Mouse (Mus musculus) embryo, embryonic 11 days (tissue): ENCODE results near the gene Ext2.

Experiments used
- DNase-seq: peaks from one replicate; pipeline ENCODE4 v3.0.0-alpha.2; 2015

Gene Ext2

GRCm38 (mm10) chr2:93805523-93805922 lies 16.8 kb downstream of the Ext2 start:
- DNase-seq = no peak

DNA sequence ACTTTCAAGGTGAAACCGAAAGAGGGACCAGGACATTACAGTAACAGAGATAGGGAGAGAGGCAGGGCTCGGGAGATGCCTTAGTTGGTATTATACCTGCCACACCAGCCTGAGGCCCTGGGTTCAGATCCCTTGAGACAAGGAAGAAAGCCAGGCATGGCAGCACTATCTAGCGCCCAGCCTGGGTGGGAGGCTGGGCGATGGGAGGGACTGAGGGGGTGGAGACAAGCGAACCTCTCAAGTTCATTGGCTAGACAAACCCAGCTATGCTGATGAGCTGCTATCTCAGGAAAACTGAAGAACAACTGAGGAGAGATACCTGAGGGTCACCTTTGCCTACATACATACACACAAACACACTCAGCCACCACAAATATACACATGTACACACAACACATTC lies 17.3 kb downstream of the Ext2 start:
- no peak for DNase-seq

GRCm38 (mm10) chr2:93802947-93803346 lies 19.4 kb downstream of the Ext2 start:
- DNase-seq = no peak

DNA sequence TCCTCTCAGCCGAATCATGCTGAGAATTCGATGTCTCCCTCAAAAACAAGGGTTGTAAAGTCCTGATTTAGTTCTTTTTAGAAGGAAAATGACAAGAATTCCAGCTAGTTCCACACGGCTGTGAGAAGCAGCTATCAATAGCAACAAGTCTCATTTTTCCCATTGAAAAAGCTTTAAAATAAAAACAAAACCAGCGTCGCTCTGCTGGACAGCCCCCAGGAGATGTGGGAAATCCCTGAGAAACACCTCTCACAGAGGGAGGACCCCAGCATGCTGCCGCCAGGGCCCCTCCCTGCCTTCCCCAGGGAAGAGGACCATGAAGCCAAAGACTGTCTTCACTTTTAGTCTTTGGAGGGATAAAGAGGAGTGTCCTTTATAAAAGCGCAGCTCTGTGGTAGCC lies 21.3 kb downstream of the Ext2 start:
- DNase-seq = no peak

GRCm38 (mm10) chr2:93797162-93797795 lies 25.1 kb downstream of the Ext2 start:
- DNase-seq = no peak

- no peak for DNase-seq
Observed at GRCm38 (mm10) chr2:93794375-93794774, 28.0 kb downstream of the Ext2 start.

GRCm38 (mm10) chr2:93791516-93792499 lies 30.6 kb downstream of the Ext2 start:
- peak; percentile 31 for DNase-seq

- DNase-seq = no peak
Observed at GRCm38 (mm10) chr2:93790798-93791345, 31.5 kb downstream of the Ext2 start.

DNA sequence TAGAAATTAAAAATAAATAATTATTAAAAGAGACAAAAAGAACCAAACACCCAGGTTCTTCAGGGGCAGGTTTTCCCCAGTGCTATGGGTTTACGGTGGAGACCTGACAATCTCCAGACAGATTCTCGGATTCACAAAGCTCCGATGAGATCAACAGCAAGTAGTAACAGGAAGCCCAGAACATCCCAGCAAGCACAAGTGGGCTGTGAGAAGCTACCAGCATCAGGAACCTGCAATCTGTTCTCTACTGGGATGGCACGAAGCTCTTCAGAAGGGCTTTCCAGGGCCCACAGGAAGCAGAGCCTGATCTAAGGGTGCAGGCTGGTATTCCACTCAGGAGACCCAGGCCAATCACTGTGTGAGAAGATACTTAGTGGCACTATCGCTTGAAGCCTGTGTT lies 33.8 kb downstream of the Ext2 start:
- no peak for DNase-seq

DNA sequence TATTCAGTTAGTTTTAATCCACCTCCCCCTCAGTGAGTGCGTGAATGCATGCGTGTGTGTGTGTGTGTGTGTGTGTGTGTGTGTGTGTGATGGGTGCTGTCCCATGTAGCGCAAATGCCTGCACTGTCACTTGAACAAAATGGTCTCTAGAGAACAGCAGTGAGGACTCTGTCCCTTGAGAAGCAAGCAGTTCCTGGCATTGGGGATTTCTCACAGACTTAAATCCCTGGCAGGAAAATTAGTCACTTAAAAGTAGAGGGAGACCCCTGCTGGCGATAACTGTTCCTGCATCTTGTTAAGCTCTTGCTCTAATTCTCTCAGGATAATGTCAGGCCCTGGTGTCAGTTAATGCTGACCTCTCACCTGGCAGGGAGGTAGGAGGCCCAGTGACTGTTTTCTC lies 36.2 kb downstream of the Ext2 start:
- peak; percentile 92 for DNase-seq

DNA sequence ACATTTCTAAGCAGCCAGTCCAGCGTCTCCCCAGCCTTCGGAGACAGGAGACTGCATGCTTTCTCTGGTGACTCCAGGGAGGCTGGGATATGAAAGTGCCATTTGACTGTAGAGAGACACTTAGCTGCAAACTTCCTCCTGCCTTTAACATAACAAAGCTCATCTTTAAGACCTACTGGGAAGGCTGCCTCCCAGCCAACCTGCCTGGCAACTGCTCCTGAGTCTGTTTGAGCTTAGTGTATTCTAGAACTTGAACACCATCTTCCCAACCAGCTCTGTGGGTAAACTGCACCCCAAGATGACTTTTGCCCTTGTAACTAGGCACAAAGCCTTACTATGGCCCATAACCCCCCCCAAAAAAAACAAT lies 37.0 kb downstream of the Ext2 start:
- no peak for DNase-seq

GRCm38 (mm10) chr2:93784721-93785431 lies 37.5 kb downstream of the Ext2 start:
- peak; percentile 63 for DNase-seq

DNA sequence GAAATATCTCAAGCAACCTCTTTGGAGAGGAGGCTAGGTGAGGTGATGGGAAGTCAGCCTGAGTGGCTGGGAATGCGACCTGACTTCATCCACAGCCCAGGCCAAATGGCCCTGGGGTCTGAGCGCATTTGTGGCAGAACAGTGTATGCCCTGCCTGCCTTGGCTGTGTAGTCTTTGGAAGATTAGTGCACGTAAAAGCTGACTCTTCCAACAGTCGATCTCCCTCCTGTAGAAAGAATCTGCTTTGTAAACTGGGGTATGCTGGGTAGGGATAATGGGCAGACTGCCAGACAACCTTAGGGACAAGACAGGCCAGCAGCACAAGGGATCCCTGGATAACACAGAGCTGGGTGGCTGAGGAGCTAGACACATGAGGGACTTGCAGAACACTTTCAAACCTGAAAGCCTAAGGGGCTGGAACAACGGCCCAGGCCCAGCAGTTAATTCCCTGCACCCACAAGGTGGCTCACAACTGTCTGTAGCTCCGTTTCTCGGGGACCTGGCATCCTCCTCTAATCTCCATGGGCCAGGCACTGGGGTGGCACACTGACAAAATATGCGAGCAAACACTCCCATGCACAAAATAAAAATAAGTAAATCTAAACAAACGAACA lies 38.3 kb downstream of the Ext2 start:
- no peak for DNase-seq

- DNase-seq = no peak
Observed at GRCm38 (mm10) chr2:93782682-93783081, 39.7 kb downstream of the Ext2 start.

GRCm38 (mm10) chr2:93782156-93782555 lies 40.2 kb downstream of the Ext2 start:
- DNase-seq = no peak

GRCm38 (mm10) chr2:93780528-93780927 lies 41.8 kb downstream of the Ext2 start:
- no peak for DNase-seq

GRCm38 (mm10) chr2:93779897-93780208 lies 42.5 kb downstream of the Ext2 start:
- peak; percentile 62 for DNase-seq

GRCm38 (mm10) chr2:93779081-93779896 lies 43.1 kb downstream of the Ext2 start:
- peak; percentile 44 for DNase-seq

GRCm38 (mm10) chr2:93778616-93779015 lies 43.8 kb downstream of the Ext2 start:
- no peak for DNase-seq

DNA sequence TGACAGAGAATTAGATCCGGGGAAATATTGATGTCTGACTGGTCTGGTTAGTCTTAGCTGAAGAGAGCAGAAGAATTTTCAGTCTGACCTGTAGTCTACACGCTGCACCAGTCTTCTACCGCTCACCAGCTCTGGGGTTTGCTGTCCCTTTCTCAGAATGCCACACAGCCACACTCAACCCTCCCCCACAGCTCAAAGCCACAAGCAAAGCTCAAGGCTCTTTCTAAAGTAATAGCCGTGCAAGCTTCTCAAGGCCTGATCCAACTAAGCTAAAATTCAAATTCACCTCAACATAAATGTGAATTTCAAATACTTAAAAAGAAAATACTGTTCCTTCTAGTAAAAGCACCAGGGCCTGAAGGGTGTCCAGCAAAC lies 45.3 kb downstream of the Ext2 start:
- no peak for DNase-seq

GRCm38 (mm10) chr2:93776267-93777055 lies 45.9 kb downstream of the Ext2 start:
- DNase-seq = no peak
